Mouse (Mus musculus): ENCODE measurements at regions not wholly inside any gene's neighbourhood (a gene's known extent, or its start where the extent isn't known, plus 50 kb on each side); places are given as distances from the start of the nearest gene placed in this dataset.

- Histone ChIP-seq H3K27me3 (no peaks in the 10 kb centered on the region), H3K4me3 (no peak overlapping the region), H3K9ac (replicated peaks) (no peak overlapping the region), H3K4me1 (peaks cover 21% of the 10 kb centered on the region), H3K36me3 (no peaks in the 10 kb centered on the region), H3K4me2 (replicated peaks) (no peak overlapping the region), H3K9me3 (no peaks in the 10 kb centered on the region), H3K27ac (replicated peaks) (no peak overlapping the region)
- 92% methylated on average over 8 of the region's 8 CpGs for WGBS
- no peak for ATAC-seq (replicated peaks)
Observed at GRCm38 (mm10) chr19:57541693-57542314, 69.0 kb upstream of the Atrnl1 start.

DNA sequence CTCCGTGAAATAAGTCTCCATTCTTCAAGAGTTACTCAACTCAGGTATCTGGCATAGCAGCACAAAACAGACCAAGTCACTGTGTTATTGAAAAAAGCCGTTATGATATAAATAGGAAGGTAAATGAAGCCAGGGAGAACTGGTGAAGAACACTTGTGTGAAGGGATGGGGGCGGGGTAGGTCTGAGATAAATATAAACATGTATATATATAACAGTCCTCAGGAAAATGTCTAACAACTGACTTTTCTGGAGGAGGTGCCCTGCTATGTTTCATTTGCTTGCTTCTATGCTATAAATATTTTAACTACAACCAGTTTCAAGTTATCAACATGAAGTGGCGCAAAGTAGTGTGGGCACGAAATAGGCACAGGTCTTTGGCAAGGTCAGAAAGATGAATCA, 68.3 kb upstream of the Atrnl1 start:
- H3K9me3 ChIP-seq = no peaks in the 10 kb centered on the region
- H3K36me3 ChIP-seq = no peaks in the 10 kb centered on the region
- no peaks in the 10 kb centered on the region for H3K27me3 ChIP-seq
- no peak for ATAC-seq (replicated peaks)
- no peak overlapping the region for H3K4me3 ChIP-seq
- H3K9ac ChIP-seq (replicated peaks) = no peak overlapping the region
- WGBS = 91% methylated on average over 5 of the region's 5 CpGs
- peaks cover 19% of the 10 kb centered on the region for H3K4me1 ChIP-seq
- H3K27ac ChIP-seq (replicated peaks) = no peak overlapping the region
- no peak overlapping the region for H3K4me2 ChIP-seq (replicated peaks)

DNA sequence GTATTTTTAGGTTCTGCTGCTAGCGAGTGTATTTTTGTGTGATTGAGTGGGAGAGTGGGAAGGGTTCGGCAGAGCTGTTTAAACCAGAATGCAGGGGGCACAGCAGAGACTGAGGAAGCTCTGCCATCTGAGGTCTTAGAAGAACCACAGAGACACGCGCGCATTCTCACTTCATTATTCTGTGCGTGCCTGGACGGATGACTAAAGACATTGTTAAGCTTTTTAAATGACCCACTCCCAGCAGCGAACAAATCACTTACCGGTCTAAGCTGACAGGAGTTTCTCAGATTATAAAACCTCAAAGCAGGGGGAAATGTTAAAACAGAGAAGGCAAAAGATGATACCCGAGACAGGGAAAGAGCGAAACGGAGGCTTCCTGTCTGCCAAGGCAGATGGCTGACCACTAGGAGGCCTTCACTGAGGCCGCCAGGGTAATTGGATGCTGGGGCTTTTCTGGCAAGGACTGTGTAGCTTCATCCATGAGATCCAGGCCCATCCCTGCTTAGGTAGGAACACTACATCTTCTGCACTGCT, 67.1 kb upstream of the Atrnl1 start:
- H3K9ac ChIP-seq (replicated peaks) = no peak overlapping the region
- H3K4me1 ChIP-seq = peaks cover 19% of the 10 kb centered on the region
- H3K9me3 ChIP-seq = no peaks in the 10 kb centered on the region
- H3K4me2 ChIP-seq (replicated peaks) = peak overlapping the region; percentile 13
- H3K36me3 ChIP-seq = no peaks in the 10 kb centered on the region
- H3K27me3 ChIP-seq = no peaks in the 10 kb centered on the region
- no peak overlapping the region for H3K4me3 ChIP-seq
- 0 out of 2 replicates have a peak, but pooled peaks have one; percentile 45 for ATAC-seq (replicated peaks)
- 9% methylated on average over 13 of the region's 13 CpGs for WGBS
- H3K27ac ChIP-seq (replicated peaks) = peak overlapping the region; percentile 6

GRCm38 (mm10) chr19:57544229-57544879, 66.5 kb upstream of the Atrnl1 start:
- H3K4me3 ChIP-seq = no peak overlapping the region
- no peaks in the 10 kb centered on the region for H3K36me3 ChIP-seq
- no peaks in the 10 kb centered on the region for H3K27me3 ChIP-seq
- peak overlapping the region; percentile 13 for H3K4me2 ChIP-seq (replicated peaks)
- H3K9me3 ChIP-seq = no peaks in the 10 kb centered on the region
- 19% methylated on average over 17 of the region's 17 CpGs for WGBS
- no peak overlapping the region for H3K9ac ChIP-seq (replicated peaks)
- peak overlapping the region; percentile 6; the same call in 1 of the 2 replicates for H3K27ac ChIP-seq (replicated peaks)
- peaks cover 19% of the 10 kb centered on the region for H3K4me1 ChIP-seq
- ATAC-seq (replicated peaks) = 0 out of 2 replicates have a peak, but pooled peaks have one; percentile 20

GRCm38 (mm10) chr19:57545071-57545470, 65.8 kb upstream of the Atrnl1 start:
- WGBS = 67% methylated on average over 2 of the region's 2 CpGs
- H3K4me1 ChIP-seq = peaks cover 19% of the 10 kb centered on the region
- H3K36me3 ChIP-seq = no peaks in the 10 kb centered on the region
- H3K27me3 ChIP-seq = no peaks in the 10 kb centered on the region
- no peaks in the 10 kb centered on the region for H3K9me3 ChIP-seq
- H3K27ac ChIP-seq (replicated peaks) = no peak overlapping the region
- no peak overlapping the region for H3K4me3 ChIP-seq
- H3K9ac ChIP-seq (replicated peaks) = no peak overlapping the region
- no peak overlapping the region for H3K4me2 ChIP-seq (replicated peaks)
- no peak for ATAC-seq (replicated peaks)

DNA sequence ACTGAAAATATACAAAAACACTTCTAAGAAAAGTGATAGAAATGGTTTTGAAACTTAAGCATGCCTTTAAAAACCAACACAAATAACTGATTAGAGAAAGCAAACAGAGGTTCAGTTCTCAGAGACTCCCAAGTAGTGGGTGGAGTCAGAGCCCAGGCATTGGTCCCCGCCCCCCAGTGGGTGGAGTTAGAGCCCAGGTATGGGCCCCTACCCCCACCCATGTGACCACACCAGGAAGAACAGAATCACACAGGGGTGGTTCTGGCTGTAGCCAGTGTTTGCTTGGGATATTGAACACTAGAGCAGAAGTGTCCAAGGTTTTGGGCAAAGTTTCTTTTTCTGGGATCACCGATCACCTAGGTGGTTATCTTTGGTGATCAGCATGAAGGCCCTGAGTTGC, 64.8 kb upstream of the Atrnl1 start:
- Histone ChIP-seq H3K27me3 (no peaks in the 10 kb centered on the region), H3K27ac (replicated peaks) (no peak overlapping the region), H3K4me3 (no peak overlapping the region), H3K4me1 (peaks cover 19% of the 10 kb centered on the region), H3K36me3 (no peaks in the 10 kb centered on the region), H3K4me2 (replicated peaks) (no peak overlapping the region), H3K9me3 (no peaks in the 10 kb centered on the region), H3K9ac (replicated peaks) (no peak overlapping the region)
- WGBS = 87% methylated on average over 2 of the region's 2 CpGs
- ATAC-seq (replicated peaks) = no peak

DNA sequence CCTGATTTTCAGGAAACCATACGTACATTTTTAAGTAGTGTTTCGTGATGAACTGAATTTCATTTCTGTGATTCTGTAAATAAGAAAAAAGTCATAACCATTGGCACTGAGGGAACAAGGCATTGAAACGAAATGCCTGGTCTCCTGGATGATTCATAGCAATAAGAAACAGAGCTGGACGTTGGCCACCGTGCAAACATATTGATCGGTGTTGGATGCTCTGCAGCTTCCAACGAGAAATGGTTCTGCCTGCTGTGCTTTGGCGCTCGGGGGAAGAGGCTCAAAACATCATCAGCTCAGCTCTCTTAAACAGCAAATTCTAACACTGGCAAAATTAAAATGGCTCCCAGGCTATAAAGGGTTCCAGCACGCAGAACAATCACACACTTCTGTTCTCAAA, 64.3 kb upstream of the Atrnl1 start:
- Histone ChIP-seq H3K9ac (replicated peaks) (no peak overlapping the region), H3K4me3 (no peak overlapping the region), H3K9me3 (no peaks in the 10 kb centered on the region), H3K4me1 (peaks cover 19% of the 10 kb centered on the region), H3K36me3 (no peaks in the 10 kb centered on the region), H3K27ac (replicated peaks) (no peak overlapping the region), H3K4me2 (replicated peaks) (no peak overlapping the region), H3K27me3 (no peaks in the 10 kb centered on the region)
- 75% methylated on average over 10 of the region's 10 CpGs for WGBS
- no peak for ATAC-seq (replicated peaks)

GRCm38 (mm10) chr19:57548093-57548492, 62.7 kb upstream of the Atrnl1 start:
- 91% methylated on average over 11 of the region's 11 CpGs for WGBS

GRCm38 (mm10) chr19:57548661-57549060, 62.2 kb upstream of the Atrnl1 start:
- 80% methylated on average over 11 of the region's 11 CpGs for WGBS
- Histone ChIP-seq H3K27ac (replicated peaks) (no peak overlapping the region), H3K36me3 (no peaks in the 10 kb centered on the region), H3K9me3 (no peaks in the 10 kb centered on the region), H3K9ac (replicated peaks) (no peak overlapping the region), H3K4me2 (replicated peaks) (no peak overlapping the region), H3K27me3 (no peaks in the 10 kb centered on the region), H3K4me3 (no peak overlapping the region), H3K4me1 (peaks cover 14% of the 10 kb centered on the region)
- no peak for ATAC-seq (replicated peaks)

More at GRCm38 (mm10) chr19:57548093-57548492, 62.7 kb upstream of the Atrnl1 start:
- no peaks in the 10 kb centered on the region for H3K36me3 ChIP-seq
- H3K9me3 ChIP-seq = no peaks in the 10 kb centered on the region
- no peak for ATAC-seq (replicated peaks)
- peaks cover 19% of the 10 kb centered on the region for H3K4me1 ChIP-seq
- H3K4me2 ChIP-seq (replicated peaks) = no peak overlapping the region
- no peak overlapping the region for H3K4me3 ChIP-seq
- no peaks in the 10 kb centered on the region for H3K27me3 ChIP-seq
- no peak overlapping the region for H3K9ac ChIP-seq (replicated peaks)
- H3K27ac ChIP-seq (replicated peaks) = no peak overlapping the region

DNA sequence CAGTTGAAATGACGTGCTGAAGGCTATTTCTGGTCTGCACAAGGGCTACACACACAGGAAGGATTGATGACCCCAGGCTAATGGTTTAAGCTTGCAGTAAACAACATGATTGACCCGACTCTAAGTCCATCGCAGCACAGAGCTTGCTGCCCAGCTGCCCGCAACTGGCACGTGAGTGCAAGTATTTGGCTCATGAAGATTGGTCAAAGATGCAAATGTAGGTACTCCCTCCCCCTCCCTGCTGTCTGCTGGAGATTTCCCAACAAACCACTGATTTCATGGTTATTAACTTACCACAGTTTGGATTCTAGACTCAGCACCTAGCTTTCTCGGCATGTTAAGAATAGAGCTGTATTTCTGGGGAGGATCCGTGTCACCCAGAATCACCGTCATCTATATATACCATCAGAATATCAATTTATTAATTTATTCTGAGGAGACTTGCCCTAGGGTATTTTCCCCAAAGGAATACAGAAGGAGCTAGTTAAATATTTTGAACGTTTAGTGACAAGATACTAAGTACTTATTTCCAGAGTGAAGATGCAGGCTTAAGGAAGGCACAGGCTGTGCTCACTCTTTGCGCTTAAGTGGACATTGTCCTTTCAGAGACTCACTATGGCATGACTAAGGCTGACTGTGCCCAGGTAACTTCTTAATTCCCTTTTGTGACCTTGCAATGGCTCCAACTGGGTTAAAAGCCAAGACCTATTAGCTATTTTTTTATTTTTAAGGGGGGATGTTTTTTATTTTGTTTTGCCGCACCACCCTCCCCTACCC, 57.7 kb upstream of the Atrnl1 start:
- no peak overlapping the region for H3K27ac ChIP-seq (replicated peaks)
- no peak overlapping the region for H3K4me3 ChIP-seq
- H3K4me1 ChIP-seq = 0 out of 2 replicates have a peak, but pooled peaks cover under 1% of the 10 kb centered on the region
- H3K36me3 ChIP-seq = no peaks in the 10 kb centered on the region
- H3K4me2 ChIP-seq (replicated peaks) = no peak overlapping the region
- H3K9ac ChIP-seq (replicated peaks) = no peak overlapping the region
- H3K9me3 ChIP-seq = no peaks in the 10 kb centered on the region
- no peaks in the 10 kb centered on the region for H3K27me3 ChIP-seq
- WGBS = 81% methylated on average over 11 of the region's 11 CpGs
- ATAC-seq (replicated peaks) = no peak

GRCm38 (mm10) chr19:57554086-57554485, 56.7 kb upstream of the Atrnl1 start:
- H3K4me1 ChIP-seq = peaks cover 6% of the 10 kb centered on the region; the same call in 1 of the 2 replicates
- WGBS = 88% methylated on average over 6 of the region's 6 CpGs
- no peak overlapping the region for H3K4me2 ChIP-seq (replicated peaks)
- no peak overlapping the region for H3K27ac ChIP-seq (replicated peaks)
- H3K4me3 ChIP-seq = no peak overlapping the region
- H3K9me3 ChIP-seq = no peaks in the 10 kb centered on the region
- H3K36me3 ChIP-seq = no peaks in the 10 kb centered on the region
- H3K9ac ChIP-seq (replicated peaks) = no peak overlapping the region
- ATAC-seq (replicated peaks) = no peak
- no peaks in the 10 kb centered on the region for H3K27me3 ChIP-seq

DNA sequence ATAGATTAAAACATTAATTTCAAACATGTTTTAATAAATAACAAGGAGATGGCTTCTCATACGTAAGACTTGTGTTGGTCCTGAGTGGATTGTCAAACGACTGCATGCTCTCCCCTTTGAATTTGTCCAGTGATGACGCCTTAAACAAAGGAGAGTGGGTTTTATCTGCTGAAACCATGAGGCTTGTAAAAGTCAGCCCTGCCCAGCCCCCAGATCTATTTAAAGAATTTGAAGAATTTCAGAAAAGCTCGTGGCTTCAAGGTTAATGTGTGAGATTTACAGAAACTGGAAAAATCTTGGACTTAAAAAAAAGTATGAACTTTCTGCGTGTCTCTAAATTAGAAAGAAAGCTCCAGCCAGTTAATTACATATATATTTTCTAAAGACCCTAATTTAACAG, 55.5 kb upstream of the Atrnl1 start:
- Histone ChIP-seq H3K4me3 (no peak overlapping the region), H3K4me2 (replicated peaks) (no peak overlapping the region), H3K27me3 (no peaks in the 10 kb centered on the region), H3K4me1 (peaks cover 7% of the 10 kb centered on the region; the same call in 1 of the 2 replicates), H3K9me3 (no peaks in the 10 kb centered on the region), H3K27ac (replicated peaks) (no peak overlapping the region), H3K9ac (replicated peaks) (no peak overlapping the region), H3K36me3 (no peaks in the 10 kb centered on the region)
- WGBS = 60% methylated on average over 5 of the region's 5 CpGs
- ATAC-seq (replicated peaks) = no peak

Measured in forebrain, embryonic 15.5 days (tissue).